Mouse (Mus musculus) 416B (cell line): ENCODE results near the gene Padi2.

Source experiments
- DNase-seq: peaks from one replicate; pipeline ENCODE4 v3.0.0; 2011; ENCODE audit warnings: low read depth

Gene Padi2

GRCm38 (mm10) chr4:140906076-140906826 lies at the start of gene Padi2:
TSS of gene Padi2 (plus strand) at chr4:140906344.
- no peak for DNase-seq

- DNase-seq: no peak
Observed at GRCm38 (mm10) chr4:140857041-140857440, 49.1 kb upstream of the Padi2 start.

GRCm38 (mm10) chr4:140857813-140858212 lies 48.3 kb upstream of the Padi2 start:
- no peak for DNase-seq

GRCm38 (mm10) chr4:140859291-140859690 lies 46.9 kb upstream of the Padi2 start:
- no peak for DNase-seq

GRCm38 (mm10) chr4:140860125-140860766 lies 45.9 kb upstream of the Padi2 start:
- DNase-seq: no peak

- no peak for DNase-seq
Observed at GRCm38 (mm10) chr4:140860767-140861147, 45.4 kb upstream of the Padi2 start.

- no peak for DNase-seq
Observed at GRCm38 (mm10) chr4:140862036-140862650, 44.0 kb upstream of the Padi2 start.

GRCm38 (mm10) chr4:140868484-140869190 lies 37.5 kb upstream of the Padi2 start:
- DNase-seq: peak; percentile 36

GRCm38 (mm10) chr4:140869945-140870344 lies 36.2 kb upstream of the Padi2 start:
- no peak for DNase-seq

- no peak for DNase-seq
Observed at GRCm38 (mm10) chr4:140870876-140871275, 35.3 kb upstream of the Padi2 start.

GRCm38 (mm10) chr4:140871376-140871775 lies 34.8 kb upstream of the Padi2 start:
- no peak for DNase-seq

- DNase-seq: peak; percentile 62
Observed at GRCm38 (mm10) chr4:140871851-140872685, 34.1 kb upstream of the Padi2 start.

- DNase-seq: no peak
Observed at GRCm38 (mm10) chr4:140872686-140872992, 33.5 kb upstream of the Padi2 start.

- DNase-seq: no peak
Observed at GRCm38 (mm10) chr4:140873011-140873410, 33.1 kb upstream of the Padi2 start.

- no peak for DNase-seq
Observed at GRCm38 (mm10) chr4:140876161-140876560, 30.0 kb upstream of the Padi2 start.

GRCm38 (mm10) chr4:140876681-140877080 lies 29.5 kb upstream of the Padi2 start:
- DNase-seq: no peak

- no peak for DNase-seq
Observed at GRCm38 (mm10) chr4:140877441-140877840, 28.7 kb upstream of the Padi2 start.

GRCm38 (mm10) chr4:140878655-140879054 lies 27.5 kb upstream of the Padi2 start:
- DNase-seq: no peak

GRCm38 (mm10) chr4:140879116-140879515 lies 27.0 kb upstream of the Padi2 start:
- no peak for DNase-seq

- DNase-seq: no peak
Observed at GRCm38 (mm10) chr4:140879739-140880138, 26.4 kb upstream of the Padi2 start.

GRCm38 (mm10) chr4:140880207-140880606 lies 25.9 kb upstream of the Padi2 start:
- no peak for DNase-seq
